Mouse (Mus musculus): ENCODE measurements around the gene Itgad.

DNA sequence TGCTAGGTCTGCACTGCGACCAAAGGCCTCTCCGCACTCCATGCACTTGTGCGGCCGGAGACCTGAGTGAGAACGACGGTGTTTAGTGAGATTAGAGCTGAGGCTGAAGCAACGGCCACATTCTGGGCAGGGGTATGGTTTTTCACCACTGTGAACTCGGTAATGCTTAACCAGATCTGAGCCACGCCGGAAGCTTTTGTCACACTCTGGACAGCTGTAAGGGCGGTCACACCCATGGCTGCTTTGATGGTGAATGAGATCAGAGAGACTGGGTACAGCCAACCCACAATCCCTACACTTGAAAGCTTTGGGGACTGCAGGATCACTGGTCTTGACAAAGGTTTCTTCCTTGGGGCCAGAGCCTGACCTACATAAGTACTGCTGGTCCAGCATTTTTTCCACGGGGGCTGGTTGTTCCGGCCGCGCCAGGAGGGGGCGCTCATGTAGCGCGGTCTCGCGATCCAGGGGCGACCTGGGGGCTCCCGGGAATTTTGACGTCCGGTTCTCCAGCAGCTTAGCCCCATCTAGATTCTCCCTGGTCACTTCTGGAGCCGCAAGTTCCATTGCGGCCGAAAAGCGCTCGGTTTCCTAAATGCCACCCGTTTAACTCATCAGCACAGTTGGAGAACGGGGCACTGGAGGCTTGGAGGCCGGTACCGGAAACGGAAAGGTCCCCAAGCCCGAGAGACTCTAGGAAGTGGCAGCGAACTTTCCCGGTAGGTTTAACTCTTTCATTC, 82.8 kb downstream of the Itgad start, which contains the start of gene Armc5:
- peak; percentile 80 for TF ChIP-seq CTCF (IDR thresholded peaks at IDR 0.05; ENCODE audit: borderline replicate concordance, extremely low read depth, insufficient read depth, insufficient read length)
- TF ChIP-seq POLR2A (IDR thresholded peaks at IDR 0.05; ENCODE audit: borderline replicate concordance, extremely low read depth, insufficient read depth, insufficient read length, poor library complexity, severe bottlenecking) = no peak

Data from brain, embryonic 14.5 days (tissue).